In the genomic region with DNA sequence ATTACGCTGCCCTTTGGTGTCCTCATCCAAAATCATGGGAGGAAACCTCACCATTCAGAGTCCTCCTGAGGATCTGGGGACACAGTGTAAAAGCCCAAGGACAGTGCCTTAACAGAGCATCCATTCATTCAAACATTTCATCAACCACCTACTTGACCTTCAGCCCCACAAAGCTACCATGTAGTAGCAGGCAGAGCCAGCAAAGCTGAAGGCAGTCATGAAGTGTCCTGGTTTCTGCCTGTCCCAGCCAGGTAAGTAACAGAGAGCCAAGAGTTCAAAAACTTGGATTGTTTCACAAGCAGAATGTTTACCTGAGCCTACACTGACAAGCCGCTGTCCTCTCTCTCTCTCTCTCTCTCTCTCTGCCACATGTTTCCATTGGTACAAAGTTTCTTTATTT, we compare ENCODE assay signal across 29 mouse cellular contexts. TPM values are rescaled to one million over a fixed set of nuclear protein-coding genes. Genes with fewer than 3 reads are reported as not detected.
DNase-seq lines count a peak whose midpoint lies in the region; ATAC-seq and TF ChIP-seq lines count a peak whose summit lies in the region.
"Had no signal": no experiment of that assay in that cellular context is flagged by ENCODE, and none has a peak within 500 bp of the region (broad histone marks: within the 10 kb centered on the region; RNA-seq: fewer than 3 reads in every experiment).

No protein-coding gene starts in this region.

- H3K27ac ChIP-seq in embryonic facial prominence, embryonic 15.5 days (replicated peaks): 0 out of 2 replicates have a peak overlapping the region, but pooled peaks have one; percentile 71
- H3K27ac ChIP-seq in embryonic facial prominence, embryonic 10.5 days (replicated peaks): no peak overlapping the region
- H3K27ac ChIP-seq in limb, embryonic 12.5 days: no peak overlapping the region
- H3K27ac ChIP-seq in limb, embryonic 10.5 days: no peak overlapping the region
- peak overlapping the region; percentile 69 for H3K27ac ChIP-seq in liver, postnatal 0 days (ENCODE audit: low read depth)
- H3K27ac ChIP-seq: forebrain, embryonic 10.5 days; forebrain, embryonic 15.5 days; heart, adult 2 months; hindbrain, embryonic 10.5 days; hindbrain, embryonic 15.5 days; midbrain, embryonic 10.5 days; midbrain, embryonic 15.5 days; neural tube, embryonic 15.5 days; stomach, embryonic 15.5 days had no signal

- H3K4me3 ChIP-seq in embryonic facial prominence, embryonic 15.5 days (replicated peaks): no peak overlapping the region
- no peak overlapping the region for H3K4me3 ChIP-seq in embryonic facial prominence, embryonic 10.5 days
- H3K4me3 ChIP-seq in limb, embryonic 12.5 days (replicated peaks): no peak overlapping the region
- no peak overlapping the region for H3K4me3 ChIP-seq in limb, embryonic 10.5 days
- no peak overlapping the region for H3K4me3 ChIP-seq in liver, postnatal 0 days (ENCODE audit: low read depth, low read length)
- H3K4me3 ChIP-seq: forebrain, embryonic 10.5 days; forebrain, embryonic 15.5 days; heart, adult 2 months; heart, embryonic 12.5 days; hindbrain, embryonic 10.5 days; hindbrain, embryonic 15.5 days; midbrain, embryonic 10.5 days; midbrain, embryonic 15.5 days; neural tube, embryonic 15.5 days; stomach, embryonic 15.5 days had no signal

- TF ChIP-seq CTCF in liver, postnatal 0 days (IDR thresholded peaks at IDR 0.05; ENCODE audit: low read depth): no peak

- no peaks in the 10 kb centered on the region for H3K9me3 ChIP-seq in embryonic facial prominence, embryonic 15.5 days (replicated peaks)
- no peaks in the 10 kb centered on the region for H3K9me3 ChIP-seq in embryonic facial prominence, embryonic 10.5 days
- H3K9me3 ChIP-seq in limb, embryonic 12.5 days: no peaks in the 10 kb centered on the region
- no peaks in the 10 kb centered on the region for H3K9me3 ChIP-seq in limb, embryonic 10.5 days (replicated peaks)
- no peaks in the 10 kb centered on the region for H3K9me3 ChIP-seq in liver, postnatal 0 days (ENCODE audit: low read length)
- H3K9me3 ChIP-seq: forebrain, embryonic 10.5 days; forebrain, embryonic 15.5 days; heart, embryonic 12.5 days; hindbrain, embryonic 10.5 days; hindbrain, embryonic 15.5 days; midbrain, embryonic 10.5 days; midbrain, embryonic 15.5 days; neural tube, embryonic 15.5 days; stomach, embryonic 15.5 days had no signal

- no peak overlapping the region for H3K4me2 ChIP-seq in embryonic facial prominence, embryonic 15.5 days (replicated peaks)
- 0 out of 2 replicates have a peak overlapping the region, but pooled peaks have one; percentile 1 for H3K4me2 ChIP-seq in limb, embryonic 12.5 days
- no peak overlapping the region for H3K4me2 ChIP-seq in liver, postnatal 0 days (ENCODE audit: low read depth, low read length)
- H3K4me2 ChIP-seq: forebrain, embryonic 15.5 days; heart, embryonic 12.5 days; hindbrain, embryonic 15.5 days; midbrain, embryonic 15.5 days; neural tube, embryonic 15.5 days; stomach, embryonic 15.5 days had no signal

- no peaks in the 10 kb centered on the region for H3K36me3 ChIP-seq in embryonic facial prominence, embryonic 15.5 days
- no peaks in the 10 kb centered on the region for H3K36me3 ChIP-seq in embryonic facial prominence, embryonic 10.5 days (replicated peaks)
- H3K36me3 ChIP-seq in limb, embryonic 12.5 days: no peaks in the 10 kb centered on the region
- H3K36me3 ChIP-seq in limb, embryonic 10.5 days: no peaks in the 10 kb centered on the region
- no peaks in the 10 kb centered on the region for H3K36me3 ChIP-seq in liver, postnatal 0 days (replicated peaks; ENCODE audit: insufficient read depth, low read length)
- H3K36me3 ChIP-seq: forebrain, embryonic 10.5 days; forebrain, embryonic 15.5 days; heart, embryonic 12.5 days; hindbrain, embryonic 10.5 days; hindbrain, embryonic 15.5 days; midbrain, embryonic 10.5 days; midbrain, embryonic 15.5 days; neural tube, embryonic 15.5 days; stomach, embryonic 15.5 days had no signal

- H3K9ac ChIP-seq in embryonic facial prominence, embryonic 15.5 days: no peak overlapping the region
- no peak overlapping the region for H3K9ac ChIP-seq in limb, embryonic 12.5 days (replicated peaks)
- H3K9ac ChIP-seq in liver, postnatal 0 days (replicated peaks): no peak overlapping the region
- H3K9ac ChIP-seq: forebrain, embryonic 15.5 days; heart, embryonic 12.5 days; hindbrain, embryonic 15.5 days; midbrain, embryonic 15.5 days; neural tube, embryonic 15.5 days; stomach, embryonic 15.5 days had no signal

- DNase-seq in embryonic facial prominence, embryonic 10.5 days (ENCODE audit: low spot score): no peak
- no peak for DNase-seq in limb, embryonic 10.5 days (ENCODE audit: low spot score)
- peak; percentile 88 for DNase-seq in fat pad, adult 2 months (ENCODE audit: extremely low read depth, low read depth, low spot score)
- DNase-seq in liver, postnatal 0 days: no peak
- DNase-seq in frontal cortex, postnatal 10 days (ENCODE audit: low spot score in 2 of 2): no peak
- DNase-seq: adrenal gland, adult 2 months; adrenal gland, postnatal 36 days; gastrocnemius, postnatal 25 days; heart, adult 2 months; kidney, adult 9 months; kidney, postnatal 10 days; layer of hippocampus, adult 9-11 months; lung, adult 2 months; retina, postnatal 1 day; right cerebral cortex, postnatal 14 days had no signal

- no peak for ATAC-seq in embryonic facial prominence, embryonic 15.5 days (ENCODE audit: insufficient number of reproducible peaks, low FRiP score, low TSS enrichment, low read depth)
- ATAC-seq in limb, embryonic 12.5 days (ENCODE audit: insufficient number of reproducible peaks, insufficient read depth, low FRiP score, low TSS enrichment, low read depth): no peak
- peak; percentile 88 for ATAC-seq in liver, postnatal 0 days
- ATAC-seq: activated CD4-positive, CD25-positive, alpha-beta regulatory T cell, adult 4 months; forebrain, embryonic 15.5 days; inflammation-experienced regulatory T-cells, adult 6 months; midbrain, embryonic 15.5 days had no signal

- whole genome bisulfite sequencing in embryonic facial prominence, embryonic 15.5 days: 59% methylated on average over 2 of the region's 2 CpGs
- 89% methylated on average over 2 of the region's 2 CpGs for WGBS in embryonic facial prominence, embryonic 10.5 days
- 89% methylated on average over 2 of the region's 2 CpGs for WGBS in limb, embryonic 12.5 days
- WGBS in limb, embryonic 10.5 days: 87% methylated on average over 2 of the region's 2 CpGs
- 78% methylated on average over 2 of the region's 2 CpGs for WGBS in liver, postnatal 0 days (ENCODE audit: insufficient replicate concordance)

- no peaks in the 10 kb centered on the region for H3K27me3 ChIP-seq in embryonic facial prominence, embryonic 15.5 days
- H3K27me3 ChIP-seq in embryonic facial prominence, embryonic 10.5 days (replicated peaks; ENCODE audit: low read depth, poor library complexity, severe bottlenecking): no peaks in the 10 kb centered on the region
- H3K27me3 ChIP-seq in limb, embryonic 12.5 days: no peaks in the 10 kb centered on the region
- H3K27me3 ChIP-seq in limb, embryonic 10.5 days (ENCODE audit: low read depth, poor library complexity, severe bottlenecking): no peaks in the 10 kb centered on the region
- H3K27me3 ChIP-seq in liver, postnatal 0 days (ENCODE audit: insufficient read depth, low read length): no peaks in the 10 kb centered on the region
- H3K27me3 ChIP-seq: CH12.LX; forebrain, embryonic 15.5 days; heart, embryonic 12.5 days; hindbrain, embryonic 15.5 days; midbrain, embryonic 15.5 days; neural tube, embryonic 15.5 days; stomach, embryonic 15.5 days had no signal

- H3K4me1 ChIP-seq in embryonic facial prominence, embryonic 15.5 days: peaks cover 42% of the 10 kb centered on the region
- peaks cover 50% of the 10 kb centered on the region for H3K4me1 ChIP-seq in embryonic facial prominence, embryonic 10.5 days
- peaks cover 49% of the 10 kb centered on the region for H3K4me1 ChIP-seq in limb, embryonic 12.5 days (replicated peaks)
- peaks cover 40% of the 10 kb centered on the region for H3K4me1 ChIP-seq in limb, embryonic 10.5 days
- H3K4me1 ChIP-seq in liver, postnatal 0 days (ENCODE audit: insufficient read depth): peaks cover 15% of the 10 kb centered on the region

- TF ChIP-seq EP300 in liver, postnatal 0 days (IDR thresholded peaks at IDR 0.05; ENCODE audit: low read depth): 0 out of 2 replicates have a peak, but pooled peaks have one; percentile 35

RNA-seq across cellular contexts. Expression of a gene that starts 18.3 kb away (rescaled TPM):
- polyA plus RNA-seq in embryonic facial prominence, embryonic 15.5 days (2015; fragmentation: Nextera tagmentation; extraction: Ambion mirVana): 15.9 and 16.9 TPM in 2 replicates
- 13.1 and 13.8 TPM in 2 replicates for polyA plus RNA-seq in embryonic facial prominence, embryonic 10.5 days (2016; fragmentation: Nextera tagmentation; extraction: Ambion mirVana)
- polyA plus RNA-seq in limb, embryonic 12.5 days (2016; fragmentation: Nextera tagmentation; extraction: Ambion mirVana): 13.6 and 13.7 TPM in 2 replicates
- 12.8 and 12.9 TPM in 2 replicates for polyA plus RNA-seq in limb, embryonic 10.5 days (2016; fragmentation: Nextera tagmentation; extraction: Ambion mirVana)
- 3.9 and 4.5 TPM in 2 replicates for polyA plus RNA-seq in liver, postnatal 0 days (2015; fragmentation: Nextera tagmentation; extraction: Ambion mirVana)

Comparison
In these comparisons a context has a peak if more than half of its experiments do, and no peak if none do; other contexts are left out.
1. H3K27ac ChIP-seq: peak in embryonic facial prominence, embryonic 15.5 days (single experiment) and liver, postnatal 0 days (single experiment); none in embryonic facial prominence, embryonic 10.5 days (single experiment), limb, embryonic 12.5 days (single experiment) and limb, embryonic 10.5 days (single experiment).